Mouse (Mus musculus) lung, postnatal 0 days (tissue): ENCODE data around the gene Khsrp.
A peak's percentile ranks its signal among the peaks of the same experiment; 100 is the strongest.

Source experiments
- CTCF ChIP-seq: IDR thresholded peaks from 2 replicates; pipeline ENCODE4 v1.5.1; 2016; ENCODE audit warnings: antibody characterized with exemption, mild to moderate bottlenecking
- EP300 ChIP-seq: IDR thresholded peaks from 2 replicates; pipeline ENCODE4 v1.6.1; 2016; ENCODE audit warnings: antibody characterized with exemption, mild to moderate bottlenecking, control low read depth

GRCm38 (mm10) chr17:57007137-57007905 lies 24.0 kb downstream of the Khsrp start:
- TF ChIP-seq EP300 (no peak), CTCF (peak; percentile 49)
